23 mouse cellular contexts compared by ENCODE assay signal in the genomic region with DNA sequence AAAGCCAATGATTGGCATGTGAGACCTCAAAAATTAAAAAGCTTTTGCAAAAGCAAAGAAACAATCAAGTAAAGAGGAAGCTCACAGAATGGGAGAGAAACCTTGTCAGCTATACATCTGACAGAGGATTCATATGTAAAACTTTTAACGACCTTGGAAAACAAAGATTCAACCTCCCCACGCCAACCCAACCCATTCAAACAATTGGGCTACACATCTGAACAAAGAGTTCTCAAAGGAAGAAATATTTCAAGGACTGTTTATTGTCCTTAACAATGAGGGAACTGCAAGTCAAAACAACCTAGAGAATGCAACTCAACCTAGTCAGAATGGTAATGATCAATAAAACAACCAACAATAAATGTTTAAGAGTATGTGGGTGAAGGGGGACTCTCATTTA.
"Had no signal": no experiment of that assay in that cellular context is flagged by ENCODE, and none has a peak within 500 bp of the region (broad histone marks: within the 10 kb centered on the region; RNA-seq: fewer than 3 reads in every experiment).

No protein-coding gene starts in this region.

- H3K27ac ChIP-seq: gastrocnemius, adult 2 months; heart, embryonic 10.5 days; hindbrain, embryonic 10.5 days; hindbrain, embryonic 12.5 days; hindbrain, embryonic 14.5 days; intestine, embryonic 15.5 days; layer of hippocampus, adult 2 months; limb, embryonic 13.5 days; limb, embryonic 15.5 days; liver, embryonic 12.5 days had no signal

- H3K4me3 ChIP-seq: gastrocnemius, adult 2 months; heart, embryonic 10.5 days; heart, embryonic 12.5 days; hindbrain, embryonic 10.5 days; hindbrain, embryonic 12.5 days; intestine, embryonic 15.5 days; layer of hippocampus, adult 2 months; limb, embryonic 13.5 days; limb, embryonic 15.5 days; liver, embryonic 12.5 days had no signal

- H3K4me1 ChIP-seq: hindbrain, embryonic 10.5 days; hindbrain, embryonic 12.5 days; intestine, embryonic 15.5 days; limb, embryonic 13.5 days; limb, embryonic 15.5 days; liver, embryonic 12.5 days had no signal

- DNase-seq: gastrocnemius, adult 2 months; gastrocnemius, postnatal 10 days; gastrocnemius, postnatal 25 days; heart, adult 18-20 months; heart, postnatal 10 days; heart, postnatal 4 days; kidney, adult 18-20 months; kidney, adult 8-10 months; kidney, postnatal 10 days; kidney, postnatal 25 days; kidney, postnatal 4 days; layer of hippocampus, postnatal 36 days; left cerebral cortex, postnatal 4 days had no signal
